Mouse (Mus musculus) stomach, adult 2 months (tissue): Measurements from ENCODE around the gene Ezh1. TPM values are rescaled to one million over a fixed set of nuclear protein-coding genes. Genes with fewer than 3 reads are reported as not detected.

ENCODE experiments used
- polyA plus RNA-seq: library from polyadenylated mRNA; depleted of rRNA; stranded (reverse); fragments of >200 nt; gene quantifications from 2 replicates; pipeline ENCODE4 v1.2.3, GENCODE M21; 2012; rRNA removed

The Ezh1 gene
- polyA plus RNA-seq, result 9.5 and 10.8 TPM in 2 replicates

DNA sequence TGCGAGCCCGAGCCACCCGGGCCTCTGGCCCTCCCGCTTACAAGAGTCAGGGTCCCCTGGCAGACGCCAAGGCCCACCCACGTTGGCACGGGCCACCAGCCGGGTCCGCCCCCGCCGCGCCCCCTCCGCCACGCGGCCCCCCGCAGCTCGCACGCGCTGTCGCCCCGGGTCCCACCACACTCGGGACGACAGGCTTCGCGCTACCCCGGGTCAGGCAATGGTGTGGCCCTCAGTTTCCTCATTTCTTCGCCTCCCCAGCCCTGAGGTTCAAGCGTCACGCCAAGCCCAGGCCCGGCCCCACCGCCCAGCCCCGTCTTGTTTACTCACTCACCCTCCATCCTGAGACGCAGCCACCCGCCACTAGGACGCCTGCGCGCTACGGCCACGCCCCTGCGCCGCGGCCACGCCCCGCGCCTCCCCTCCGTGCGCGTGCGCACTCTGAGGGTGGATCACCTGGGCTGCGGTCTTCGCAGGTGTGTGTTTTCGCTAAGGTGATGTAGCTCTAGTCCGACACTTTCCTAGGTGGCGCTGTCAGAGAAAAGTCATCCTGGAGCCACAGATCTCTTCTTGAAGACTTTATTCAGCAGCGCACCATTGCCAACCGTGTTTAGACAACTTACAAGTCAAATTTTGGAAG, at the start of gene Ezh1:
Gene Ezh1, minus strand, starts transcription at position 399 of the 637 bp plus-strand sequence.

GRCm38 (mm10) chr11:101259948-101260825, 33.9 kb upstream of the Ezh1 start, which contains the start of gene Wnk4:
Gene Wnk4, plus strand, starts transcription at chr11:101260567.

GRCm38 (mm10) chr11:101253613-101254389, 27.5 kb upstream of the Ezh1 start, which contains the start of gene Vps25:
Gene Vps25, plus strand, starts transcription at chr11:101253707.

DNA sequence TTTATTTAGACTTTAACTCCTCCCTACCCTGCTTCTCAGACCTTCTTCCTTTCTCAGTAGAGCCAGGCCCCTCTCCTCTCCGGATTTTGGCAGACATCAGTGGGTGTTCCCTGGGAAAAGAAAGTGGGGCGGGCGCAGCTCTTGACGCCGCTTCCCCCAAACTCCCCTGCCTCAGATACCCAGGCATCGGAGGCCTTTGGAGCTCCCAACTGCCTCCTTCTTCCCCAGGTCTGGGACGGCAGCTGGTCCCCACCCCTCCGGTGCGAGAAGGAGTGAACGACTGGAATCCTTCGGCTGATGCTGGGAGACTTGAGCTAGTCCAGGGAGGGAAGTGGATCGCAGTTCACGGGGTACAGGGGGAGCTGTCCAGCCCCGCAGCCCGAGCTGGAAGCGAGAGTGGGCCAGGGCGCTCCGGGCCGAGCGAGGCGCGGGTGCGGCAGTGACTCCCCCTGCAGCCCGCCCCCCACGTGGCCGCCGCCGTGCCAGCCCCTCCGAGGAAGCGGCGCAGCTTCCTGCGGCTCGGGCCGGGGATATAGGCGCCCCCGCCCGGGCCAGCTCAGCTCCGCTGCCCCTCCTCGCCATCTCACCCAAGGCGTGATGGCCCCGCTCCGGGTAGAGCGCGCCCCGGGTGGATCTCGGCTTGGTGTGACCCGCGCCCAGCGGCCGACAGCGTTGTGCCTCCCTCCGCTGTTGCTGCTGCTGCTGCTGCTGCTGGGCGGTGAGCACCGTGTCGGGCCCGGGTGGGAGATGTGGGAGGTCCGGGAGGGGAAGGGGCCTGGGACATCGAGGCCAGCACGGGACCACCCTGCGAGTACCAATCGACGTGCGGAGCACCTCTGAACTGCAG, 19.8 kb upstream of the Ezh1 start, which contains the start of gene Ramp2:
Gene Ramp2, plus strand, starts transcription at position 174 of the 847 bp plus-strand sequence.

GRCm38 (mm10) chr11:101174851-101175628, 51.2 kb downstream of the Ezh1 start, which contains the start of gene Ccr10:
Gene Ccr10, minus strand, starts transcription at chr11:101175443.

GRCm38 (mm10) chr11:101170811-101171610, 55.3 kb downstream of the Ezh1 start, which contains the start of gene Plekhh3:
Gene Plekhh3, minus strand, starts transcription at chr11:101171351.

GRCm38 (mm10) chr11:101170354-101170810, 55.9 kb downstream of the Ezh1 start, which contains the start of gene Cntnap1:
Gene Cntnap1, plus strand, starts transcription at chr11:101170523.

DNA sequence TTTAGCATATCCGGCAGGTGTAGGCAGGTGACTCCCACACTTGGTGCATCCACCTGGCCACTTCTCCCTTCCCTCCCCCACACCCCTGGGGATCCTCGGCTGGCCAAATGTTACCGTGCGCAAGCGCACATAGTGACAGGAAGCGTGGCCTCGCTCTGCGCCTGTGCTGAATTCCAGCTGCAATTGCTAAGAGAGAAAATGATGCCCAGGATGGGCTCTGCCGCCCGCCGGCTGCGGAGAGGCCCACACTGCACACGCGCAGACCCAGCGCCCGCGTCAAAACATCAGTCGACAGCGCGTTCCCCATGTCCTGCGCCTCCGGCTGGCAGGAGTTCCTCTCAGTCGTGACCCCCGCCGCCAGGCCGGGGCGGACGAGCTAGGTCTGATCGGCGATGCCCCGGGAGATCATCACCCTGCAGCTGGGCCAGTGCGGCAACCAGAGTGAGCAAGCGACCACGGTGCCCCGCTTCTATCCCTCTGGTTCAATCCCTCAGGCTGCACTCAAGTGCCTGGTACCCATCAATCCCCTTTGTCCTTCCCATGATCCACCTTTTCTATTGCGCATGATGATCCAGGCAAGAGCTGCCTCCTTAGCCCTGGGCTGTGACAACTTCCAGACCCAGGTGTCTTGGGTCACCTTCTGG, 70.4 kb downstream of the Ezh1 start, which contains the start of gene Tubg2:
Gene Tubg2, plus strand, starts transcription at position 180 of the 644 bp plus-strand sequence.

Other genes with a start within 250 kb of the Ezh1 start
- gene Atp6v0a1, start 217.0 kb downstream of the Ezh1 start, polyA plus RNA-seq, result 46.3 and 53.1 TPM in 2 replicates
- 19.1 and 22.4 TPM in 2 replicates for gene Naglu, start 156.5 kb downstream of the Ezh1 start, polyA plus RNA-seq
- gene Hsd17b1, start 148.1 kb downstream of the Ezh1 start, polyA plus RNA-seq, result 0.17 and 0.28 TPM in 2 replicates
- gene Coasy, start 143.9 kb downstream of the Ezh1 start, polyA plus RNA-seq, result 21.0 and 26.1 TPM in 2 replicates
- 30.3 and 32.5 TPM in 2 replicates for gene Mlx, start 139.2 kb downstream of the Ezh1 start, polyA plus RNA-seq
- 0.12 and 0.17 TPM in 2 replicates for gene Psmc3ip, start 131.0 kb downstream of the Ezh1 start, polyA plus RNA-seq
- 22.6 and 22.7 TPM in 2 replicates for gene Retreg3, start 106.6 kb downstream of the Ezh1 start, polyA plus RNA-seq
- 8.8 and 9.5 TPM in 2 replicates for gene Tubg1, start 106.5 kb downstream of the Ezh1 start, polyA plus RNA-seq
- gene Tubg2, start 70.6 kb downstream of the Ezh1 start, polyA plus RNA-seq, result 2.2 and 2.7 TPM in 2 replicates
- 2.1 and 3.0 TPM in 2 replicates for gene Cntnap1, start 55.9 kb downstream of the Ezh1 start, polyA plus RNA-seq
- 48.6 and 67.7 TPM in 2 replicates for gene Plekhh3, start 55.1 kb downstream of the Ezh1 start, polyA plus RNA-seq
- gene Ccr10, start 51.0 kb downstream of the Ezh1 start, polyA plus RNA-seq, result 0.55 TPM in 1 of 2 replicates, not detected in the other
- 28.0 and 40.4 TPM in 2 replicates for gene Ramp2, start 19.6 kb upstream of the Ezh1 start, polyA plus RNA-seq
- 72.1 and 77.8 TPM in 2 replicates for gene Vps25, start 27.2 kb upstream of the Ezh1 start, polyA plus RNA-seq
- 11.2 TPM in 2 replicates for gene Wnk4, start 34.1 kb upstream of the Ezh1 start, polyA plus RNA-seq
- gene Cntd1, start 52.5 kb upstream of the Ezh1 start, polyA plus RNA-seq, result 0.04 and 0.05 TPM in 2 replicates
- gene Coa3, start 52.7 kb upstream of the Ezh1 start, polyA plus RNA-seq, result 322 and 371 TPM in 2 replicates
- gene Becn1, start 75.8 kb upstream of the Ezh1 start, polyA plus RNA-seq, result 45.6 and 56.4 TPM in 2 replicates
- 15.1 and 19.9 TPM in 2 replicates for gene Psme3, start 89.8 kb upstream of the Ezh1 start, polyA plus RNA-seq
- gene Aoc2, start 98.6 kb upstream of the Ezh1 start, polyA plus RNA-seq, result 2.2 and 2.3 TPM in 2 replicates
- gene Aoc3, start 104.1 kb upstream of the Ezh1 start, polyA plus RNA-seq, result 10.8 and 13.3 TPM in 2 replicates
- gene G6pc, start 141.1 kb upstream of the Ezh1 start, polyA plus RNA-seq, result not detected in 2 replicates
- 9.5 and 10.3 TPM in 2 replicates for gene Aarsd1, start 191.2 kb upstream of the Ezh1 start, polyA plus RNA-seq
- gene Gm27029, start 198.3 kb upstream of the Ezh1 start, polyA plus RNA-seq, result not detected in 2 replicates
- gene Rundc1, start 198.6 kb upstream of the Ezh1 start, polyA plus RNA-seq, result 15.6 and 17.9 TPM in 2 replicates
- 2.6 and 3.7 TPM in 2 replicates for gene Ptges3l, start 198.9 kb upstream of the Ezh1 start, polyA plus RNA-seq
- 103 and 107 TPM in 2 replicates for gene Rpl27, start 215.8 kb upstream of the Ezh1 start, polyA plus RNA-seq
- 16.6 and 18.3 TPM in 2 replicates for gene Ifi35, start 221.9 kb upstream of the Ezh1 start, polyA plus RNA-seq
- 7.1 and 8.6 TPM in 2 replicates for gene Rnd2, start 238.5 kb upstream of the Ezh1 start, polyA plus RNA-seq
- 72.9 and 93.3 TPM in 2 replicates for gene Vat1, start 239.8 kb upstream of the Ezh1 start, polyA plus RNA-seq